Mouse (Mus musculus) neutrophil, adult 5-6 weeks (primary cell): ENCODE data around the gene Rpl35a. TPM values are rescaled to one million over a fixed set of nuclear protein-coding genes. Genes with fewer than 3 reads are reported as not detected.
A peak's percentile ranks its signal among the peaks of the same experiment; 100 is the strongest.

ENCODE experiments used
- ATAC-seq: fragments of 151-379, 151-347 bp; 2 replicates; pipeline ENCODE4 v1.8.0; 2017; ENCODE audit warnings: mild to moderate bottlenecking, moderate TSS enrichment; ENCODE audit not compliant: insufficient number of reproducible peaks, poor library complexity, low FRiP score, severe bottlenecking; ENCODE audit errors: extremely low read depth
- total RNA-seq: library from RNA; stranded (forward); fragments of 200-1000 nt; gene quantifications from 2 replicates; pipeline ENCODE4 v1.2.3, GENCODE M21; 2017

Rpl35a gene
- total RNA-seq: 1,140 and 1,232 TPM in 2 replicates

DNA sequence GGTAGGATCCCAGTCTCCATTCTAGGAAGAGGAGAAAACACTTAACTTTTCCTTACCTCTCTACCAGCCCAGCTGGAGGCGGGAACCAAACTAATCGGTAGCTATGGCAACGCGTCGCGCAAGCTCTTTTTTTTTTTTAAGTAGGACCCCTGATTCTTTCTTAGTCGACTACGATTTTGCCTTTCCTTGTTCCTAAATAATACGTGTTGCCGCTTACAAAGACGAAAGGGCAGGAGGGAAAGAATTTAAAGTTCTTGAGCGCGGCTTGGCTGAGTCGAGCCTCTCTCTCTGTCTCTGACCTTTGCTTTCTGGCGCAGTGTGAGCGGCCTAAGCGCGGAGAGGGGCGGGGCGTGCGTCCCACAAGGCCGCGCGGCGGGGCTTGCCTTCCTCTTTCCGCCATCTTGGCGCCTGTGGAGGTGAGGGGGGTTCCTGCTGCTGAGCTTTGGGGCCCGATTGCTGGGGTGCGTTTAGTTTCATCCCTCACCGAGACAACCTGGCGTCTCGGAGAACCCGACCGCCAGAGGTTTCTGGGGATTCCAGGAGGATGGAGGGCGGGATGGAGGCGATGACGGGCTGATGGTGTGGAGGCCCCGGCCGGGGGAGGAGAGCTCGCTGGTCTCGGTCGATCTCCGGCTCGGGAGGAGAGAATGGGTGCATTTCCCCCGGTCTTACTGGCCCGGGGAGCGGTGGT is at the start of gene Rpl35a, which contains the start of gene Iqcg:
TSS of gene Rpl35a (plus strand) at position 359 of the 691 bp plus-strand sequence.
TSS of gene Iqcg (minus strand) at position 124 of the 691 bp plus-strand sequence.
- peak; percentile 88 for ATAC-seq

DNA sequence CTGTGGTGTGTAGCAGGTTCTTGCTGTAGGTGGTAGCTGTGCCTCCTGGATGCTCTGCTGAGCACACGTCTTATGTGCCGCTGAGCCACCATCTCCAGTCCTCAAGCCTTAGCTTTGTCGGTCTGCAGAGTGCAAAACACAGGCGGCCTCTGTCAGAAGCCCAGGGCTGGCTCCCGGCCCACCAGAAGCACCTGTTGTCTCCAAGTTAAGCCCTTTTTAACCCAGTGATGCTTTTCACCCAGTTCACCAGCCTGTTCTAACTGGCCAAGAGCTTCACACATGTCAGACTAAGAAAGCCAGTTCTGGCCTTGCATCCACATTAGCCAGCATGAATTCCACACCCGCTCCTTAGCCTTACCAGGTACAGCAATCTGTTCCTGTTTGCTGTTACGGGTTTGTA is 49.4 kb upstream of the Rpl35a start:
- no peak for ATAC-seq

DNA sequence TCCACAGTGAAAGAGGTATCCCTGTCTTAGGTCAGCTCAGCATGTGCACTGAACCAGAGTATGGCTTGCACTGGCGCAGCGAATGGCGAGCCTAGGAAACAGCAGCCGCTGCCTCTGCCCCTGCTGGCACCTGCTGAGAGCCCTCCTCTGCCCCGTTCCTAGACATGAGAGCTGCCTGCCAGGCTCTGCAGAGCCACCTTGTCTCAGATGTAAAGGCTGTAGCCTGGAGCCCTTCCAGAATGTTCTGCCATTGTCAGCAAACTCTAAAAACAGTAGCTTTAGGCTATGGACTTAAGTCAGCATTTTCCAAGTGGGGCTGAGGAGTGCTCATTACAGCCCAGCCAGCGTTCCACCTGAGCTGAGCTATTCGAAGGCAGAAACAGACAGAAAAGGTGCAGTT is 48.8 kb upstream of the Rpl35a start:
- ATAC-seq: no peak

DNA sequence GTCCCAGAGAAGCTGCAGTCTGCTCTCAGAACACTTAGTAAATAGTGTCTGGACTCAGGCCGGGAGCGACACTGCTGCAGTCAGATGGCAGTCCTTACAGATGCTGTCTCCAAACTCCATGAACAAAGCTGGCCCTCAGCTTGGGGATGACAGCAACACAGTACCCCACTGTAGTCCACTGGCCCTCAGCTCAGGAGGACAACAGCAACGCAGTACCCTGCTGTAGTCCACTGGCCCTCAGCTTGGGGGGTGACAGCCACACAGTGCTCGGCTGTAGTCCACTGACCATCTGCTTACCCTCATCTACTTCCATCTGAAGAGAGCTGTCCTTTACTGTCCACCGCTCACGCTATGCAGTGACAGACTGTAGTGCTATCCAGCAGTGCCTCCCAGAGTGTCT is 46.1 kb upstream of the Rpl35a start:
- ATAC-seq: no peak

DNA sequence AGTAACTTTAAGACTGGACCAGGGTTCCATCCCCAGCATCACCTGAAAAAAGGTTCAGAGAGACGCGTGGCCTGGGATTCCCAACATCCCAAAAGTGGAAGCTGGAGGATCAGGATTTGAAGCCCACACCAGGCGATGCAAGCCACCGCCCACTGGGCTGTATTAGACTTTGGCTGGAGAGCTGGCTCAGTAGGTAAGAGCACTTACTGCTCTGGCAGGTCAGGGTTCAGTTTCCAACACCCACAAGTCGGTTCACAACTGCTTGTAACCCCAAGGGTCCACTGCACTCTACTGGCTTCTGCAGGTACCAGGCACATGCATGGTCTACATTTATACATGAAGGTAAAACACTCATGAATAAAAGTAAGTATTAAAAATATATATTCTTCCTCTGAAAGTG is 42.5 kb upstream of the Rpl35a start:
- ATAC-seq: no peak

DNA sequence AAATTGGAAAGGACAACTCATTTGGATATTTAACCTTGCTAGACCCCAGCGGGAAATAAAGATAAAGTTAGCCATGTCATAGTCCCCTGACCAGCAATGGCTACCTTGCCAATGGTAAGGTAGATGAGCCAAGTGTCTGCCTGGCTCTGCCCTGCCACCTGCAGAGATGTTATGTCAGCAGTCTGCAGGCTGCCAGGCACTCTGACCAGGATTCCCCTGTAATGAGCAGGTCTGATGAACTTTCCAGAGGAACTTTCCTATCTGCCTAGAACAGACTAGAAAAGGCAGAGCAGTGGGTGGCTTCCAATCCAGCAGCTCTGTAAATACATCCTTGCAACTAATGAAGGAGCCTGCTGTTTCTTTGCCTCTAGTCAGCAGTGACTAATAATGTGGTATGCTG is 41.3 kb upstream of the Rpl35a start:
- no peak for ATAC-seq

DNA sequence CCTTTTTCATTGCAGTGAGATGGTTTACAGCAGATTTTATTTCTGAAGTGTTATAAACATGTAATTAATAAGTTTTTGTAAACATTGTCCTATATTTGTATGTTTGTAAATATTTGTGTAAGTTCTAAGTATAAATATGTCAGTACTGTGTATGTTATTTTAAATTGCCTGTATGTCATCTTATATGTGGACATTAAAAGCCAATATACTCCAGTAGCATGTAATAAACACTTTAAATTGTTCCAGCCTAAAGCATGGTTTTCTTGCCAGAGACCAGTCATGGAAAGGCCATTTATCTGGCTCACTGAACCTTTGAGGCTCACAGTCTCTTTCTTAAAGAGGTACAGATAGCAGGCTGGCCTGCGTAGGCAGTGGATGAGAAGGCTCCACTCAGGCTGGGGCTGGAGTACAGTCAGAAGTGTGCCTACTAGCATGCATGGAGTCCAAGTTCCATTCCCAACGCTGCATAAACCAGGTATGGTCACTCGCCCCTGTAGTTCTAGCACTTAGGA is 40.8 kb upstream of the Rpl35a start:
- ATAC-seq: no peak

DNA sequence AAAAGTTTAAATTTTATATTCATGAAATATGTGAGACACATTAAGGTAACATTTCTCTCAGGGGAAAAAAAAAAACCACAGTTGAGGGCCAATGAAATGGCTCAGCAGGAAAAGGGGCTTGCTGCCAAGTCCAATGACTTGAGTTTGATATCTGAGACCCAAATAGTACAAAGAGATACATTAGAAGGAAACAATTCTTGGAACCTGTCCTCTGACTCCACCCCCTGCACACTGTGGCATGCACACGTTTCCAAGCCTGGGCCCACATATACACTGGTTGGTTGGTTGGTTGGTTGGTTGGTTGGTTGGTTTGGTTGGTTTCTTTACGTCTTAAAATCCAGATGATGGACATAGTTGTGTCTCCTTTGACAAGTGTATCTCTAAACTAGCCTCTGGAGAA is 40.3 kb upstream of the Rpl35a start:
- no peak for ATAC-seq

DNA sequence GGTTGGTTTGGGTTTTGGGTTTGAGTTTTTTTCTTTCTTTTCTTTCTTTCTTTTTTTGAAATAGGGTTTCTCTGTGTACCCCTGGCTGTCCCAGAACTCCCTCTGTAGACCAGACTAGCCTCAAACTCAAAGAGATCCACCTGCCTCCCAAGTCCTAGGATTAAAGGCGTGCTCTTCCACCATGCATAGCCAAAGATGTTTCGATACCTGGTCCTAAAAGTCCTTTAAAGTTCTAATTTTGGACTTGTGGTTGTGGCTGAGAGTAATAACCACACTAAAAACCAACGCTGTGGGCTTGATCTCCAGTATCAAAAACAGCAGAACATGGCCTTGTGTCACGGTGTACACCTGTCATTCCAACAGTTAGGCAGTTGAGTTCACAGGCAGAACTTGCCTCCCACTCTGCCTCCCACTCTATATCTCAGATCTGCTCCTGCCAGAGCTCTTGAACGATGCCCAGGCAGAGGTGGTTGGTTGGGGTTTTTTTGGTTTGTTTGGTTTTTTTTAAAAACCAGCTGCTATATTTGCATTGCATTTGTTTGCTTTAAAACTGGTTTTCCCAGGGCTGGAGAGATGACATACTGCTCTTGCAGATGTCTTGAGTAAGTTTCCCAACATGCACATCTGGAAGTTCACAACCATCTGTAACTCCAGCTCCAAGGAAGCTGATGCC is 38.4 kb upstream of the Rpl35a start:
- ATAC-seq: no peak

DNA sequence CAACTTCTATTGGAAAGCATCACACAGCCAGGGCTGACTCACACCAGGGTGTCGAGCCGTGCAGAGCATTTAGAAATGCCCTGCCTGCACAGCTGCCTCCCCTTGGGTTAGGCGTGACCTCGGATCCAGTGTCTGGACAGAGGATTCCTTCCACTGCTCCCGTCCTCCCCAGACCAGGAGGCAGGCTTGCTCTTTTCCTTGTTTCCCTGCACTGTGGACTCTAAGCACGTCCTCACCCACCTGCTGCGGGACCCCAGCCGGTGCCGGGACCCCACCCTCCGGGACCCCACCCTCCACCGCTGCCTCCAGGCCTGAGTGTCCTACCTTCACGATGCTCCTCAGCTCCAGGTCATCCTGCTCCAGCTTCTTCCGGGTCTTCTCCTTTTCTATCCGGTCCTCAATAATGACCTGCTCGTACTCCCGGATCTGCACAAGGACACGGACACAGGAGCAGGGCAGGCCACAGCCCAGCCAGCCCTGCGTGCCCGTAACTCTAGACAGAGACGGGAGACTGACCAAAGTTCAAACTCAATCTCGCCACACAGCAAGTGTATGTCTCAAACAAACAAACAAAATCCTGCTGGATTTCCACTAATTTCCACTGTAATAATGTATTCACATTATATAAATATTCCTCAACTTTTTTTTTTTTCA is 37.0 kb upstream of the Rpl35a start:
- ATAC-seq: no peak

DNA sequence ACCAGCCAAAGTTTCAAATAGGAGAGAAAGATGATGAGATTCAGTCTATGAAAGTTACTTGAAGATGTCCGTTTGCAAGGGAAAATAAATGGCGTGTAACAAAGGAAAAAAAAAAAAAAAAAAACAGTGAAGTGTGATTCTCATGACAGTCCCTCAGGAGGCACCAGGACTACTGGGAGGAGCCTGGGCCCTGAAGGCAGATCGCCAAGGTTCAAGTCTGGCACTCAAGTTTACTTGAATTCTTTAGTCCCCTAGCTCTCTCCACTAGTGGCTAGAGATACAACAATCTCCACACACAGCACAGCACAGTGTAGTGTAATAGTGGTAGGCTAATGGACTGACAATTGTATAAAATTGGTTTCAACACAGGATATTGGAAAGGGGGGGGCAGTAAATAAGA is 34.9 kb upstream of the Rpl35a start:
- ATAC-seq: no peak

DNA sequence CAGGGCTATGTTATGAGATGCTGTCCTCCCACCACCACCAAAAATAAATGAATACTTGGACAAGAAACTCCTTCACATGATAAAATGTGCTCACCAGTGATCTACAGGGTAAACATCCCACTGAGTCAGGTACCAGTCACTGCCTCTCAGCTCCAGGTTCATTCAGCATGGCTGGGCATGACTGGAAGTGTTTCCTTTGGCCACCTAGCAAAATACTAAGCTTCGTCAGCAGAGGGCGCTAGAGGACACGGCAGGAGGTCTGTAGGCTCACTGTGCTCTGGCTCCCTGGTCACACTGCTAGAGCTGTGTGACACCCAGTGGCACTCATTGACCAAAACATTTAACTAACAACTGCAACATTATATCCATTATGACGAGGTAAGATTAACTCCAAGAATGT is 32.5 kb upstream of the Rpl35a start:
- ATAC-seq: peak; percentile 83

DNA sequence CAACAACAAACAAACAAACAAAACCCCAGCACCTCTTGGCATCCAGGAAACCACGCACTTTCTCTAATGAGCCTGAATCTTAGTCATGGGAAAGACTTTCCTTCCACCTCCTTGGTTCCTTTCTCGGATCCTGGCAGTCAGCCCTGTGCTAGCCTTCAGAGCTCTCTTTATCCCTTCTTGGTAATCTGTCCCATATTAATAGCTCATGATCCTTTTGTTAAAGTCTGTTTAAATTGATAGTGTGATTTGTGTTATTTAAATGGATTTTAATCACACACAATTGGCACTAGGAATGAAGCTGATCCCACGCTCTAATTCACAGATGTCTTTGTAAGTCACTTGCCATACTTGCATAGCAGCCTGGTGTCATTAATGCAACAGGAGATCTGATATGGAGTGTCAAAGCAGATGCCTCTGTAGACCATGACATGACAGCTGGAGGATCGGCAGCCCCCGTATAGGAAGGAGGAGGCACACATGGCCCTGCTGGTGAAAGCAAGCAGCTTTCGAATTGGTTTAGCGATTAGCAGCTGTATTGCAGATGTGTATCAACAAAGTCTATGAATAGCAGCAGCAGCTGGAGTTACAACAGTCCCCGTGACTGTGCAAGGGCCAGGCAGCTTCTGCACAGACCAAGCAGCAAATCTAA is 31.7 kb upstream of the Rpl35a start:
- no peak for ATAC-seq

DNA sequence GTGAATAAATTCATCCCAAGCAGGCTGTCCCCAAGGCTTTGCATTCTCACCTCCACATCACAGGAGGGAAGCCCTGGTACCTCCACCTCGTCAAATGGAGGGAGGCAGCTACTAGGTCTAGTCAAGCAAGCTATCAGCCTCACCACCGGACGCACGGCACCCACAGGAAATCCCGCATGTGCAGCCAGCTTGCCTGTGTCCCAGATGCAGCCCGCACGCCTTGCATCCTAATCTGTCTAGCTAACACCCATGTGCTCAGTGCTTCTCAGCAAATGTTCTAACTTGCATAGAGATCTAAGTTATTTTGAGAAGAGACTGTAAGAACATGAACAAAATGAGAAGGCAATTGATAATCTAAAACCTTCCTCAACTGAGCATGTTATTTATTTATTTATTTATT is 29.9 kb upstream of the Rpl35a start:
- ATAC-seq: no peak

DNA sequence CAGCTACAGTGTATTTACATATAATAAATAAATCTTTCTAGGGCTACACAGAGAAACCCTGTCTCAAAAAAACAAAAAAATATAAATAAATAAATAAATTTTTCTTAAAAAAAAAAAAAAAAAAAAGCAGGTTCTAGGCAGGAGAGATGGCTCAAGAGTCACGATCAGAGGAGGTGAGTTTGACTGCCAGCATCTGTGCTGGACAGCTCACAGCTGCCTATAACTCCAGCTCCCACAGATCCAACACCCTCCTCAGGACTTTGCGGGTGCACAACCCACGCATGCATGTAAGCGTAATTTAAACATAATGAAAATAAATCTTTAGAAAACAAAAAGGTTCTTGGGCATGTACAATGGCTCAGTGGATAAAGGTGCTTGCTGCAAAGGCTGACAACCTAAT is 20.2 kb upstream of the Rpl35a start:
- ATAC-seq: no peak

DNA sequence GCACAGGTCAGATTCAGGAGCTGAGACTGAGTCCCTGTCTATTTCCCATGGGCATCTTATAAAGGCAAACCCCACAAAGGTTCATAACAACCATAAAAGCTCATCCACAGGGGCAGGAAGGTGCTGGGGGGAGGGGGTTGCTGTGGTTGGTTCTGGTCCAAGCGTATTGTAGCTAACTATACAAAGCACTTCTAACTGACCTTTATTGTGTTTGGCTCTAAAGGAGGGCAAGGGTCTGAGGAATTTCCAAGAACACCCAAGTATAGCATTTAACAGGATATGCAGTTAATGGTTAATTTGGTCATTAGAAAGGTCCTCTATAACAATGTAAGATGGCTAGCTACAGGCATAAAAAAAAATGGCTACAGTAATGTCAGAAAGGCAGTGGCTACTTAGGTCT is 13.6 kb upstream of the Rpl35a start:
- no peak for ATAC-seq

DNA sequence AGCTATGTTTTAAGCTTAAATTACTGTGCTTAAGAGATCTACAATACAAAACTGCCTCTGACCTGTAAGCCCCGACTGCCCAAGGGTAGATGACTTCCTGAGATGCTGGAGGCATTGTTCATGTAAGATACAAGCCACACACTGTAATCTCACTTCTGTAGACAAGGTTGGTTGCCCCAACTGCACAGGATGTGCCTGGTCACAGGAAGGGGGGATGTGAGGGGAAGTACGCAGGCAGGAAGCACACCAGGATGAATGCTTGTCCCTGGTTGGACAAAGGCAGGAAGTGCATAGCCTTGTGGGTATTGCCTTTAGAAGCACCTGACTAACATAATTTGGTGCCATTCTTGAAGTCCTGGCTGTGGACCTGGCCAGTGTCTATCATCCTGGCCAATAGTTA is 13.0 kb upstream of the Rpl35a start:
- ATAC-seq: 0 out of 2 replicates have a peak, but pooled peaks have one; percentile 23

DNA sequence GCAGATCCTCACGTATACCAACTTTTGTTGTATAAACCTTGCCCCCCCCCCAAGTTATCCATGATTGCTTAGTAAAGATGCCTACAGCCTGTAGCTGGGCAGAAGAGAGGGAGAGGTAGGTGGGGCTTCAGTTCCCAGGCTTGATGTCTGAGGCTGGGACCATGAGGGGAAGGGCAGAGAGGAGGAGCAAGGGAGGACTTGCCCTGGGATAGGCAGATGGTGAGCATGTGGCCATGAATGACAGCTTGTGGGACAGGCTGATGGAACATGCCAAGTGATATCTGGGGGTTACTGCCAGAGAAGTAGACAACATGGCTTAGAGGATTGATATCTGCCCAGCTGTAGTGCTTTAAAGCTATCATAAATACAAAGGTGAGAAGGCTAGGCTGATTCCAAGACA is 8.2 kb upstream of the Rpl35a start:
- ATAC-seq: no peak

DNA sequence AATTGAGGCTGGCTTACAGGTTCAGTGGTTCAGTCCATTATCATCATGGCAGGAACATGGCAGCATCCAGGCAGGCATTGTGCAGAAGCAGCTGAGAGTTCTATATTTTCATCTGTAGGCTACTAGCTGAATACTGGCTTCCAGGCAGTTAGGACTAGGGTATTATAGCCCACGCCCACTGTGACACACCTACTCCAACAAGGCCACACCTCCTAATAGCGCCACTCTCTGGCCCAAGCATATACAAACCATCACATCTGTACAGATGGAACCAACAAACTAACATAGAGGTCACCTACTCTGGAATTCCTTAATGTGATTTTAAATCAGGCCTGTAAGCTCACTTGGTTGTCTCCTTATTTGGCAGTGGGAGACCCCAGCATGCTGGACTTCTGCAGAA is 7.6 kb upstream of the Rpl35a start:
- no peak for ATAC-seq

DNA sequence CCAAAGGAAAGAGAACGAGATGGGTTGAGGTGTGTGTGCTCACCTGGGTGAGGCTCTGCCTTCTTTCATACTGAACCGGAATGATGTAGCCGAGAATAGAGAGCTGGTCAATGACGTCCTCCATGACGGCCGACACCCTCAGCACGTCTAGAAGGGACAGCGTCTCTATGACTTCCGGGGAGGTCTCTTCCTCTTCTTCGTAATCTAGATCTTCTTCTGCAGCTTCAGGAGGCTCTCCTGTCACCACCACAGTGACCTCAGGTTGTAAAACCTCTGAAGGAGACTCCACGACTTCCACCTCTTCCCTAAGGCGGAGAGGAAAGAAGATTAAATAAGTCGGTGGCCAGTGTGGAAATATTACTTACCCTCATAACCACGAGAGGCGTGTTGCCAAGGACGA is 6.4 kb upstream of the Rpl35a start:
- no peak for ATAC-seq
